Mouse (Mus musculus) MEL (cell line): ENCODE results near the gene Btnl1. TPM values are rescaled to one million over a fixed set of nuclear protein-coding genes. Genes with fewer than 3 reads are reported as not detected.

Experiments
- DNase-seq: peaks from one replicate; pipeline ENCODE4 v3.0.0; 2011; ENCODE audit warnings: low read depth, low spot score
- H3K27ac ChIP-seq: 2 replicates; pipeline ENCODE4 v1.5.1; 2012; ENCODE audit warnings: low read depth, mild to moderate bottlenecking, control low read depth, low read length, moderate library complexity; ENCODE audit not compliant: control insufficient read depth
- H3K27me3 ChIP-seq, 2 experiments: fragments of 150-350 bp in 1 of 2; sonication (generic) in 1 of 2; 2 replicates each; pipeline ENCODE4 v1.6.1; 2012; ENCODE audit warnings: low read length in 2 of 2, mild to moderate bottlenecking in 2 of 2, improper control_type of control experiment in 1 of 2, moderate library complexity in 1 of 2; ENCODE audit not compliant: insufficient read depth in 2 of 2, control insufficient read depth in 1 of 2
- H3K36me3 ChIP-seq, 2 experiments: 2 replicates each; pipeline ENCODE4 v1.6.1; 2012 to 2014; ENCODE audit warnings: low read length in 2 of 2, improper control_type of control experiment in 1 of 2, inconsistent platforms in 1 of 2, mild to moderate bottlenecking in 1 of 2; ENCODE audit not compliant: insufficient read depth in 2 of 2, control insufficient read depth in 1 of 2
- H3K4me1 ChIP-seq, 2 experiments: fragments of 150-350 bp in 1 of 2; sonication (generic) in 1 of 2; 2 replicates each; pipeline ENCODE4 v1.6.1; 2012; ENCODE audit warnings: low read length in 2 of 2, improper control_type of control experiment in 1 of 2, mild to moderate bottlenecking in 1 of 2; ENCODE audit not compliant: insufficient read depth in 2 of 2, control insufficient read depth in 1 of 2
- H3K4me3 ChIP-seq, 2 experiments: fragments of 150-350 bp in 1 of 2; sonication (generic) in 1 of 2; 2 replicates each; pipeline ENCODE4 v1.5.1; 2012; ENCODE audit warnings: low read depth in 2 of 2, low read length in 2 of 2, mild to moderate bottlenecking in 2 of 2, moderate library complexity in 2 of 2, control low read depth in 1 of 2, improper control_type of control experiment in 1 of 2; ENCODE audit not compliant: control insufficient read depth in 1 of 2, insufficient read depth in 1 of 2
- H3K79me2 ChIP-seq: 2 replicates; pipeline ENCODE4 v1.6.1; 2012; ENCODE audit warnings: mild to moderate bottlenecking, low read length, moderate library complexity; ENCODE audit not compliant: control insufficient read depth, poor library complexity, insufficient read depth
- H3K9ac ChIP-seq: 2 replicates; pipeline ENCODE4 v1.6.1; 2012; ENCODE audit warnings: low read depth, mild to moderate bottlenecking, control low read depth, low read length, moderate library complexity; ENCODE audit not compliant: control insufficient read depth, poor library complexity, severe bottlenecking
- H3K9me3 ChIP-seq: fragments of 150-350 bp; sonication (generic); replicated peaks from 2 replicates; pipeline ENCODE4 v1.6.1; 2012; ENCODE audit warnings: mild to moderate bottlenecking, low read length, improper control_type of control experiment, moderate library complexity; ENCODE audit not compliant: insufficient read depth
- BHLHE40 ChIP-seq: IDR thresholded peaks from 2 replicates; pipeline ENCODE4 v1.6.1; 2012; ENCODE audit warnings: low read depth, mild to moderate bottlenecking, inconsistent platforms, low read length, improper control_type of control experiment, borderline replicate concordance
- CHD1 ChIP-seq: IDR thresholded peaks from 2 replicates; pipeline ENCODE4 v1.6.1; 2012; ENCODE audit warnings: low read depth, mild to moderate bottlenecking, inconsistent platforms, low read length, improper control_type of control experiment
- CHD2 ChIP-seq: IDR thresholded peaks from 2 replicates; pipeline ENCODE4 v1.6.1; 2011; ENCODE audit warnings: low read length, improper control_type of control experiment
- CTCF ChIP-seq, 3 experiments: IDR thresholded peaks in 2 of 3; conservative IDR thresholded peaks in 1 of 3; 2 replicates each; pipeline ENCODE4 v1.5.1; 2011 to 2012; ENCODE audit warnings: low read length in 3 of 3, low read depth in 2 of 3, mild to moderate bottlenecking in 2 of 3, improper control_type of control experiment in 1 of 3, inconsistent platforms in 1 of 3, mixed read lengths in 1 of 3, moderate library complexity in 1 of 3; ENCODE audit not compliant: control insufficient read depth in 1 of 3, insufficient read depth in 1 of 3, poor library complexity in 1 of 3, severe bottlenecking in 1 of 3
- E2F4 ChIP-seq: IDR thresholded peaks from 2 replicates; pipeline ENCODE4 v1.6.1; 2011; ENCODE audit warnings: low read depth, low read length, improper control_type of control experiment, borderline replicate concordance
- ELF1 ChIP-seq: IDR thresholded peaks from 2 replicates; pipeline ENCODE4 v1.6.1; 2014; ENCODE audit warnings: low read depth, mild to moderate bottlenecking, inconsistent platforms, low read length, improper control_type of control experiment, moderate library complexity
- EP300 ChIP-seq, 2 experiments: IDR thresholded peaks; 2 replicates each; pipeline ENCODE4 v1.6.1; 2011; ENCODE audit warnings: improper control_type of control experiment in 2 of 2, low read length in 2 of 2, low read depth in 1 of 2, mild to moderate bottlenecking in 1 of 2
- ETS1 ChIP-seq: IDR thresholded peaks from 2 replicates; pipeline ENCODE4 v1.6.1; 2012; ENCODE audit warnings: low read depth, mild to moderate bottlenecking, inconsistent platforms, low read length, improper control_type of control experiment, moderate library complexity
- GATA1 ChIP-seq: IDR thresholded peaks from 2 replicates; pipeline ENCODE4 v1.6.1; 2011; ENCODE audit warnings: low read depth, low read length, improper control_type of control experiment
- HCFC1 ChIP-seq: IDR thresholded peaks from 2 replicates; pipeline ENCODE4 v1.6.1; 2012; ENCODE audit warnings: low read depth, mild to moderate bottlenecking, inconsistent platforms, low read length, improper control_type of control experiment, moderate library complexity
- JUND ChIP-seq: IDR thresholded peaks from 2 replicates; pipeline ENCODE4 v1.6.1; 2011; ENCODE audit warnings: low read depth, mild to moderate bottlenecking, improper control_type of control experiment, low read length
- KAT2A ChIP-seq: conservative IDR thresholded peaks from 2 replicates; pipeline ENCODE4 v1.6.1; 2012; ENCODE audit warnings: low read depth, low read length, improper control_type of control experiment, inconsistent platforms
- MAFK ChIP-seq: IDR thresholded peaks from 2 replicates; pipeline ENCODE4 v1.6.1; 2011; ENCODE audit warnings: low read depth, mild to moderate bottlenecking, low read length, improper control_type of control experiment, borderline replicate concordance
- MAX ChIP-seq: IDR thresholded peaks from 2 replicates; pipeline ENCODE4 v1.6.1; 2011; ENCODE audit warnings: low read length, improper control_type of control experiment
- MAZ ChIP-seq: IDR thresholded peaks from 2 replicates; pipeline ENCODE4 v1.6.1; 2012; ENCODE audit warnings: low read depth, mild to moderate bottlenecking, inconsistent platforms, low read length, improper control_type of control experiment
- MXI1 ChIP-seq: IDR thresholded peaks from 2 replicates; pipeline ENCODE4 v1.6.1; 2011; ENCODE audit warnings: mild to moderate bottlenecking, low read depth, low read length, improper control_type of control experiment
- MYC ChIP-seq: IDR thresholded peaks from 2 replicates; pipeline ENCODE4 v1.6.1; 2011; ENCODE audit warnings: low read depth, mild to moderate bottlenecking, low read length, improper control_type of control experiment, moderate library complexity
- NELFE ChIP-seq: IDR thresholded peaks from 2 replicates; pipeline ENCODE4 v1.6.1; 2011; ENCODE audit warnings: low read depth, low read length, improper control_type of control experiment
- POLR2A ChIP-seq, 2 experiments: IDR thresholded peaks; 2 replicates each; pipeline ENCODE4 v1.6.1; 2011 to 2012; ENCODE audit warnings: low read length in 2 of 2, mild to moderate bottlenecking in 2 of 2, control low read depth in 1 of 2, improper control_type of control experiment in 1 of 2, low read depth in 1 of 2, moderate library complexity in 1 of 2; ENCODE audit not compliant: control insufficient read depth in 1 of 2, insufficient read depth in 1 of 2, poor library complexity in 1 of 2
- POLR2AphosphoS5 ChIP-seq: IDR thresholded peaks from 2 replicates; pipeline ENCODE4 v1.6.1; 2012; ENCODE audit warnings: low read depth, borderline replicate concordance, mild to moderate bottlenecking, inconsistent platforms, low read length, moderate library complexity, mixed read lengths
- RCOR1 ChIP-seq: IDR thresholded peaks from 2 replicates; pipeline ENCODE4 v1.6.1; 2012; ENCODE audit warnings: low read depth, mild to moderate bottlenecking, inconsistent platforms, low read length, improper control_type of control experiment
- SMC3 ChIP-seq: IDR thresholded peaks from 2 replicates; pipeline ENCODE4 v1.6.1; 2011; ENCODE audit warnings: low read depth, low read length, improper control_type of control experiment
- TBP ChIP-seq: IDR thresholded peaks from 2 replicates; pipeline ENCODE4 v1.8.0; 2011; ENCODE audit warnings: low read depth, low read length, improper control_type of control experiment
- TCF12 ChIP-seq: IDR thresholded peaks from 2 replicates; pipeline ENCODE4 v1.6.1; 2014; ENCODE audit warnings: low read depth, mild to moderate bottlenecking, inconsistent platforms, low read length, improper control_type of control experiment, moderate library complexity
- UBTF ChIP-seq: IDR thresholded peaks from 2 replicates; pipeline ENCODE4 v1.6.1; 2012; ENCODE audit warnings: low read depth, mild to moderate bottlenecking, inconsistent platforms, low read length, improper control_type of control experiment, moderate library complexity, borderline replicate concordance; ENCODE audit not compliant: insufficient read depth
- USF1 ChIP-seq: IDR thresholded peaks from 2 replicates; pipeline ENCODE4 v1.6.1; 2014; ENCODE audit warnings: low read depth, mild to moderate bottlenecking, inconsistent platforms, low read length, improper control_type of control experiment, moderate library complexity
- USF2 ChIP-seq, 2 experiments: IDR thresholded peaks; 2 replicates each; pipeline ENCODE4 v1.6.1; 2011 to 2012; ENCODE audit warnings: improper control_type of control experiment in 2 of 2, low read length in 2 of 2, borderline replicate concordance in 1 of 2, inconsistent platforms in 1 of 2, low read depth in 1 of 2, mild to moderate bottlenecking in 1 of 2; ENCODE audit not compliant: insufficient read depth in 1 of 2
- ZNF384 ChIP-seq: IDR thresholded peaks from 2 replicates; pipeline ENCODE4 v1.6.1; 2012; ENCODE audit warnings: low read depth, mild to moderate bottlenecking, inconsistent platforms, low read length, improper control_type of control experiment
- polyA plus RNA-seq, 2 experiments: library from polyadenylated mRNA; stranded (reverse) in 1 of 2; unstranded in 1 of 2; fragments of >175 nt in 1 of 2; fragments of >200 nt in 1 of 2; gene quantifications; 2 replicates each; pipeline versions ENCODE4 v1.2.1 to v1.2.4; 2012; ENCODE audit warnings: low replicate concordance in 2 of 2, low read depth in 1 of 2; ENCODE audit not compliant: insufficient read length in 2 of 2, insufficient read depth in 1 of 2, missing spikeins in 1 of 2
- total RNA-seq: library from RNA; depleted of rRNA; stranded (reverse); fragments of 300-350 nt; gene quantifications from 2 replicates; pipeline ENCODE4 v1.2.3, GENCODE M21; 2012

The Btnl1 gene
- total and polyA plus RNA-seq, 3 experiments: 0.17 TPM; not detected in 2

DNA sequence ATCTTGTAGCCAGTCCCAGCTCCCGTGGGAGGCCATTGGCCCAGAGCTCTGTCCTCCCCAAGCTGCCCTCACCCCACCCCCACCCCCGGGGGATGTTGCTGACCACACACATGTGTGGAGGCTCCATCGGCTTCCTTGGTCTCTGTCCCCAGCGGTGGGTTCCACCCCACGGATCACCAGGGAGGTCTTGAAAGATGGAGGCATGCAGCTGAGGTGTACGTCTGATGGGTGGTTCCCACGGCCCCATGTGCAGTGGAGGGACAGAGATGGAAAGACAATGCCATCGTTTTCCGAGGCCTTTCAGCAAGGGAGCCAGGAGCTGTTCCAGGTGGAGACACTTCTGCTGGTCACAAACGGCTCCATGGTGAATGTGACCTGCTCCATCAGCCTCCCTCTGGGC lies 11.9 kb upstream of the Btnl1 start:
- Histone ChIP-seq H3K27ac (no peak overlapping the region), H3K4me1 (no peaks in the 10 kb centered on the region), H3K79me2 (no peaks in the 10 kb centered on the region), H3K27me3 (peaks cover 0 to 1% of the 10 kb centered on the region in 2 experiments; a peak in 3 of 4 replicates), H3K4me3 (no peak overlapping the region), H3K36me3 (no peaks in the 10 kb centered on the region), H3K9me3 (no peaks in the 10 kb centered on the region), H3K9ac (no peak overlapping the region)
- DNase-seq: no peak
- TF ChIP-seq POLR2AphosphoS5 (no peak), MYC (no peak), CHD1 (no peak), MAZ (no peak), MAFK (no peak), HCFC1 (no peak), GATA1 (no peak), SMC3 (no peak), ELF1 (no peak), CTCF (IDR thresholded peaks at IDR 0.05 in 2 of 3, conservative IDR thresholded peaks at IDR 0.05 in 1 of 3; ENCODE audit: control insufficient read depth in 1 of 3, insufficient read depth in 1 of 3, low read depth in 2 of 3, low read length in 3 of 3, poor library complexity in 1 of 3, severe bottlenecking in 1 of 3) (no peak), NELFE (no peak), USF2 (IDR thresholded peaks at IDR 0.05; ENCODE audit: borderline replicate concordance in 1 of 2, insufficient read depth in 1 of 2, low read depth in 1 of 2, low read length in 2 of 2) (no peak), MAX (no peak), E2F4 (no peak)

DNA sequence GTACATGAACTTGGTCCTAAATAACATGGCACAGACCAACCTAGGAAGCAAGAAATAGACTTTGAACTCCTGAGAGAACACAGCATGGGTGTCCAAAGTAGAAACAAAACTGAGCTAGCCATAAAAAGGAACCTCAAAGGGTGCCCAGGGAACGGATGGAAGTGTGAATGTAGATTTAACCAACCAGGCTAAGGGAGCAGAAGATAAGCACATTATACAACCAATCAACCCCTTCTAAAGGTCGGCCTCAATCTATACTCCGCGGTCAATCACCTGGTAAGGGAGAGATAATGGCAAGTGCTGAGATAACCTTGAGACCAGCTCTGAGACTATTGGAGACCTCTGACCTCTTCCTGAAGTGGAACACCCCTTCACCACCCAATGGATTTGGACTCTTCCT lies 6.4 kb upstream of the Btnl1 start:
- no peak overlapping the region for H3K9ac ChIP-seq
- H3K27me3 ChIP-seq: peaks cover 0 to 5% of the 10 kb centered on the region in 2 experiments; a peak in 2 of 4 replicates
- H3K9me3 ChIP-seq: no peaks in the 10 kb centered on the region
- no peak for DNase-seq
- H3K27ac ChIP-seq: no peak overlapping the region
- no peak overlapping the region for H3K4me3 ChIP-seq
- H3K79me2 ChIP-seq: no peaks in the 10 kb centered on the region
- no peaks in the 10 kb centered on the region for H3K36me3 ChIP-seq
- TF ChIP-seq CTCF (IDR thresholded peaks at IDR 0.05 in 2 of 3, conservative IDR thresholded peaks at IDR 0.05 in 1 of 3; ENCODE audit: control insufficient read depth in 1 of 3, insufficient read depth in 1 of 3, low read depth in 2 of 3, low read length in 3 of 3, poor library complexity in 1 of 3, severe bottlenecking in 1 of 3) (no peak), JUND (no peak), POLR2A (IDR thresholded peaks at IDR 0.05; ENCODE audit: control insufficient read depth in 1 of 2, insufficient read depth in 1 of 2, low read depth in 1 of 2, low read length in 2 of 2, poor library complexity in 1 of 2) (no peak), KAT2A (no peak), USF1 (no peak), BHLHE40 (no peak), USF2 (IDR thresholded peaks at IDR 0.05; ENCODE audit: borderline replicate concordance in 1 of 2, insufficient read depth in 1 of 2, low read depth in 1 of 2, low read length in 2 of 2) (no peak), UBTF (no peak), TBP (no peak), ELF1 (no peak), ZNF384 (no peak), RCOR1 (no peak), ETS1 (no peak), MXI1 (no peak), CHD2 (no peak), EP300 (IDR thresholded peaks at IDR 0.05; ENCODE audit: low read depth in 1 of 2, low read length in 2 of 2) (no peak), TCF12 (no peak)
- H3K4me1 ChIP-seq: no peaks in the 10 kb centered on the region
